Mouse (Mus musculus) E14TG2a.4 (cell line): ENCODE results near the gene Klf6.
A peak's percentile ranks its signal among the peaks of the same experiment; 100 is the strongest.

Experiments used
- H3K27me3 ChIP-seq: 2 replicates; pipeline ENCODE4 v1.6.1; 2014; ENCODE audit warnings: low read length, control low read depth; ENCODE audit not compliant: insufficient read depth
- H3K36me3 ChIP-seq: 2 replicates; pipeline ENCODE4 v1.6.1; 2014; ENCODE audit warnings: low read length, control low read depth; ENCODE audit not compliant: insufficient read depth
- H3K4me1 ChIP-seq: replicated peaks from 2 replicates; pipeline ENCODE4 v1.6.1; 2014; ENCODE audit warnings: low read depth, low read length, control low read depth
- H3K4me3 ChIP-seq: replicated peaks from 2 replicates; pipeline ENCODE4 v1.5.1; 2014; ENCODE audit warnings: mild to moderate bottlenecking, low read length
- H3K9me3 ChIP-seq: 2 replicates; pipeline ENCODE4 v1.6.1; 2014; ENCODE audit warnings: low read length, control low read depth
- CTCF ChIP-seq: conservative IDR thresholded peaks from 2 replicates; pipeline ENCODE4 v1.5.1; 2014; ENCODE audit warnings: low read length
- NANOG ChIP-seq: IDR thresholded peaks from 2 replicates; pipeline ENCODE4 v1.6.1; 2014; ENCODE audit warnings: borderline replicate concordance, low read length, mixed read lengths
- POU5F1 ChIP-seq: IDR thresholded peaks from 2 replicates; pipeline ENCODE4 v1.6.1; 2014; ENCODE audit warnings: low read length, borderline replicate concordance

Gene Klf6

DNA sequence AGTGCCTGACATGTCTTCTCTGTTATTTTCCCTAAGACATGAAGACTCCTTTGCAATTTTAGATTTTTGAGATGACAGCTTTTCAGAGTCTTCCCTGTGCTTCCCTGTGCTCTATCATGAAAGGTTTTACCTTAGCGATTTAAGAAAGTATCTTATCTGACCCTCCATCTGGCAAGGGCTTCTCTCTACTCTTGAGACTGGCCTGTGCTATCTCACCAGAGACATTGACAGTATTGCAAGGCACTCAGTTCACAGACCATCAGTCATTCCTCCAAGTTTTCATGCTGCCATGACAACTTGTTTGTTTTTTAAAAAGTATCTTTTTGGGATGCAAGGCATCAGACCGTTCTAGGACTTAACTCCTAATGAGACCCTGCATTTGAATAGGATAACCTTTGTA lies 13.5 kb upstream of the Klf6 start:
- Histone ChIP-seq H3K36me3 (no peaks in the 10 kb centered on the region), H3K27me3 (no peaks in the 10 kb centered on the region), H3K4me1 (peaks cover 50% of the 10 kb centered on the region), H3K9me3 (no peaks in the 10 kb centered on the region), H3K4me3 (no peak overlapping the region)
- TF ChIP-seq NANOG = no peak
- no peak for TF ChIP-seq CTCF
- no peak for TF ChIP-seq POU5F1

DNA sequence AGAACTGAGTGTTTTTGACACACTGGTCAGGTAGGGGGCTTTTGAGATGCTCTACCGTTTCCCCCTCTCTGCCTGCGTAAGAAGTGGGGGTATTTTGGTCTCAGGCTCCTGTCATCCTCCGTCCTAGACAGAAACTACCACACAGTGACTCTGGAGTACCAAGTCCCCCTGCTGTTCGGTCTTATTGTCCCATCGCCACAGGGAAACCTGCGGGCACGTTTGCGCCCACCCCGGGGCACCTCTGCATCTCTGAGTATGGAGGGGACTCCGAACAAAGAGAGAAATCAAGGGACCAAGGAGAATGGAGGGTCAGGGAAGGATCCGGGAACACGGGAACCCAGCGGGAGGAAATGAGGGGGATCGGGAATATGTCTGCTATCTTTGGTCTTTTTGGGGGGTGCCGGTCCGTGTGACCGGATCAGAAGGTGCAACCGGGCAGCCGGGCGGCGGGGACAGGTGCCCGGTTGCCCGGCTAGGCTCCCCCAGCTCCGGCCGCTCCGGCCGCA lies 578 bp upstream of the Klf6 start:
- Histone ChIP-seq H3K4me1 (peaks cover 59% of the 10 kb centered on the region), H3K36me3 (peaks cover 17% of the 10 kb centered on the region), H3K4me3 (peak overlapping the region; percentile 85), H3K27me3 (no peaks in the 10 kb centered on the region), H3K9me3 (no peaks in the 10 kb centered on the region)
- TF ChIP-seq NANOG (no peak), POU5F1 (no peak), CTCF (no peak)

- no peaks in the 10 kb centered on the region for H3K27me3 ChIP-seq
- peaks cover 32% of the 10 kb centered on the region for H3K36me3 ChIP-seq
- H3K9me3 ChIP-seq = no peaks in the 10 kb centered on the region
- H3K4me3 ChIP-seq = peak overlapping the region; percentile 95
- H3K4me1 ChIP-seq = peaks cover 70% of the 10 kb centered on the region
- TF ChIP-seq NANOG (no peak), POU5F1 (no peak), CTCF (no peak)
Measured at GRCm38 (mm10) chr13:5862003-5862625, 832 bp downstream of the Klf6 start.

DNA sequence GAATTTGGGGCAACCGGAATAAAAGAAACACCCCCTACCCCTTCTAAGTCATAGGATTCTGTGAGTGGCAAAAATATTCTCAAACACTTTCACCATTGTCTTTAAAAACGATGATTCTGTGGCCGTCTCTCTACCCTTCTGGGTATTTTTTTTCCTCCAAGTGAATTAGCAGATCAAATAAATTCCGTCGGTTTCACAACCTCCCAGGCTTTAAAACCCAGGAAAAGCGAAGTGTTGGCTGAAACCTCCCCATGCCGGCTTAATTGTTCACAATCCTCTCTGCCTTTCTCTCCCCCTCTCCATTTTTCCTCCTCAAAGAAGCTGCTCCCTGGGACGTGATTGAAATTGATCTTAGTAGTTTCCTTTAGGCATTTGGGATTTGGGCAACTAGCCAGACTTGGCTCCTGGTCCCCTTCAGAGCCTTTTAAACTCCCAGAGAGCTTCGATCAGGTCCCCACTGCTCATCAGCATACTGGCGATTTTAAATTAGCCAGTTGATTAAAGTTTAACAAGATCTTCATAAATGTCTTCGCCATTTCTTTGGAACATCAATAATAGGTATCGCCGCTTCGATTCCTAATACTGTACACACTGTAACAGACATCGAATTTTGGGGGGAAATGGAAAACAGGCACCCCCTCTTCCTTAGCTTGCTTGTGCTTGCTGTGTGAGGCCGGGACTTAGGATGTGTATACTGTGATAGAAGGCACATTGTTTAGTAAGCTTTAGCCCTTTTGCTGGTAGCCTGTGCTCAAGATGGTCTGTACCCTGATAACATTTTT lies 1.5 kb downstream of the Klf6 start:
- peaks cover 69% of the 10 kb centered on the region for H3K4me1 ChIP-seq
- no peaks in the 10 kb centered on the region for H3K27me3 ChIP-seq
- peaks cover 39% of the 10 kb centered on the region for H3K36me3 ChIP-seq
- H3K4me3 ChIP-seq = peak overlapping the region; percentile 95
- H3K9me3 ChIP-seq = no peaks in the 10 kb centered on the region
- no peak for TF ChIP-seq CTCF
- no peak for TF ChIP-seq POU5F1

DNA sequence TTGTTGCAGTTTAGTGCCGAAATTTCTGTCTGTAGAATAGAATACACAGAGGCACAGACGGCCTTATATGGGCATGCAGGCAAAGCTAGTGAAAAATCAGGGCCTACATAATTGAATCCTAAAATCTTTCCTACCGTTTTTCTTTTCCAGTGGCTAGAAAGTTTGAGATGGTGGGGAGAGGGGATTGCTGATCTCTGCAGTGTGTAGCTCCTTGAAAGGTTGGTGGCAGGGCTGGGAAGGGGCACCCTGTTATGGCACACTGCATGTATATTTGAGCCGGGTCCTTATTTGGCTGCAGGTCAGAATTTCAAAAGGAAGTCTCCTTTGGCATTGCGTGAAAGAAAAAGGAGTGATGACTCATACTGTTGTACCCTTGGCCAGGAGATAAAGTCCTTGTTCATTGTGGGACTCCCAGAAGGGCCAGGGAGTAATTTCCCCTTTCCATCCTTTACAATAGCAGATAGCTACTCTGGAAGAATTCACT lies 2.2 kb downstream of the Klf6 start:
- Histone ChIP-seq H3K4me3 (peak overlapping the region; percentile 95), H3K27me3 (no peaks in the 10 kb centered on the region), H3K4me1 (peaks cover 72% of the 10 kb centered on the region), H3K9me3 (no peaks in the 10 kb centered on the region), H3K36me3 (peaks cover 45% of the 10 kb centered on the region)
- no peak for TF ChIP-seq CTCF

GRCm38 (mm10) chr13:5864265-5865097 lies 3.2 kb downstream of the Klf6 start:
- Histone ChIP-seq H3K4me1 (peaks cover 74% of the 10 kb centered on the region), H3K4me3 (0 out of 2 replicates have a peak overlapping the region, but pooled peaks have one; percentile 20), H3K27me3 (no peaks in the 10 kb centered on the region), H3K9me3 (no peaks in the 10 kb centered on the region), H3K36me3 (peaks cover 52% of the 10 kb centered on the region)
- TF ChIP-seq POU5F1 (no peak), CTCF (no peak), NANOG (no peak)

DNA sequence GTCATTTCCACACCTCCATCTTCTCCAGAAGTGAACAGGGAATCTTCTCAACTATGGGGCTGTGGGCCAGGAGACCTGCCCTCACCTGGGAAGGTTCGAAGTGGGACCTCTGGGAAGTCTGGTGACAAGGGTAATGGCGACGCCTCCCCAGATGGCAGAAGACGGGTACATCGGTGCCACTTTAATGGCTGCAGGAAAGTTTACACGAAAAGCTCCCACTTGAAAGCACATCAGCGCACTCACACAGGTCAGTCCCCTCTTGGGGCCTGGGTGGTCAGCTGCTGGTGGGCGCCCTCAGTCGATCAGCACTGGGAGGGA lies 3.8 kb downstream of the Klf6 start:
- peak overlapping the region; percentile 24; the same call in 1 of the 2 replicates for H3K4me3 ChIP-seq
- H3K27me3 ChIP-seq = no peaks in the 10 kb centered on the region
- H3K36me3 ChIP-seq = peaks cover 57% of the 10 kb centered on the region
- no peaks in the 10 kb centered on the region for H3K9me3 ChIP-seq
- no peak for TF ChIP-seq NANOG
- no peak for TF ChIP-seq CTCF
- TF ChIP-seq POU5F1 = no peak
- H3K4me1 ChIP-seq = peaks cover 75% of the 10 kb centered on the region

DNA sequence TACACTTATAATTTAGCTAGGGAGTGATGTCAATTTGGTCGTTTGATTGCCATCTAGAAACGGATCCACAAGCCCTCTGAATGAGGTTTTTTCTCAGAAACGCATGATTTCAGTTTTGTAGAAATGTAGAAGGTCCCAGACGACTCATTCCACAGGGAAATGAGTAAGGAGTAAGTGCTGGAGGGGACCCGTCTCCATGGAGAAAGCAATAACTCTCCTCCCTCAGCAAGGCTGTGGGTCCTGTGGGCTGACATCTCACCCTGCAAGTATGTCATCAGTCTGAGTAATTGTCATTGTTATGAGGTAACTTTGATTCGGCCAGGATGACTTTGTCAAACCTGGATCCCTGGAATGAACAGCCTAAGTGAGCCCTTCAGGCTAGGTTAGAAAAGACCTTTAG lies 4.8 kb downstream of the Klf6 start:
- no peak for TF ChIP-seq CTCF
- TF ChIP-seq NANOG = no peak
- no peak for TF ChIP-seq POU5F1
- H3K4me3 ChIP-seq = no peak overlapping the region
- H3K36me3 ChIP-seq = peaks cover 57% of the 10 kb centered on the region
- H3K4me1 ChIP-seq = peaks cover 79% of the 10 kb centered on the region
- H3K27me3 ChIP-seq = no peaks in the 10 kb centered on the region
- H3K9me3 ChIP-seq = no peaks in the 10 kb centered on the region
